Mouse (Mus musculus): ENCODE data around the gene Anp32e. TPM values are rescaled to one million over a fixed set of nuclear protein-coding genes. Genes with fewer than 3 reads are reported as not detected.

Anp32e gene
- 154 TPM for polyA plus RNA-seq (2015; fragmentation: Illumina TruSeq; extraction: RNeasy Lipid Tissue Mini Kit (QIAGEN cat#74804); ENCODE audit: insufficient read depth, low replicate concordance)

DNA sequence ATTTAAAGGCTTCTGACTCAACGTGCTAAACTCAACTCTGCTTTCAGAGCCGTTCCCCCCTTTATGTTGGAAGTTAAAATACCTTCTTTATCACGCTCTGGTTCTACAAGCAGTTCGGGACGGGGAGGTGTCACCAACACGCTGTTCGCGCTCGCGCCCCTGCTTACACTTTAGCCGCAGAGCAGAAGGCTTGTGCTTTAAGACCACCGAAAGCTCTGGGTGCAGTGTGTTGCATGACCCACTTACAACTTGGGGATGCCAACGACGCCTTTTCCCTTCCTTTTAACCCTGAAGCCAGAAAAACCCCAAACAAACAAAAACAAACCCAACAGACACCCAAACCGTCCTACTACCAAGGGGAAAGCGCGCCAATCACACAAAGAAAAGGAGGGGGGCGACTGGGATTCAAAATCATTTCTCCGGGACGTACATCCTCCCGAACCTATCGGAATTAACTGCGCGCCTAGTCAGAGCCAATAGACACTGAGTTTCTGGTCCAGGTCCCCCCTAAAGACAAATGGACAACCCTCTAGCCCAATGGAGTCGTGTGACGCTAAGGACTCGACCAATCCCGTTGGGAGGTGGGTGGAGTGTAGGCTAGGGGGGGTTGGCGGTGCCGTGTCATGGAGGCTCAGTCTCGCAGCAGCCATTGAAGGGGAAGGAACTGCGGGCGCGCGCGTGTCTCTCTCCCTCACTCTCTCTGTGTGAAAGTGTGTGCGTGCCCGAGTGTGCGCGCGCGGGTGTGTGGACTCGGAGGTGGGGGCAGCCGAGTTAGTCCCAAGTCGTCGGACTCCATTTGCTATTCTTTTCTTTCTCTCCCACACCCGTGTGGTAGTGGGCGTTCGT lies at the start of gene Anp32e:
Anp32e (plus strand) TSS at position 589 of the 846 bp plus-strand sequence.

DNA sequence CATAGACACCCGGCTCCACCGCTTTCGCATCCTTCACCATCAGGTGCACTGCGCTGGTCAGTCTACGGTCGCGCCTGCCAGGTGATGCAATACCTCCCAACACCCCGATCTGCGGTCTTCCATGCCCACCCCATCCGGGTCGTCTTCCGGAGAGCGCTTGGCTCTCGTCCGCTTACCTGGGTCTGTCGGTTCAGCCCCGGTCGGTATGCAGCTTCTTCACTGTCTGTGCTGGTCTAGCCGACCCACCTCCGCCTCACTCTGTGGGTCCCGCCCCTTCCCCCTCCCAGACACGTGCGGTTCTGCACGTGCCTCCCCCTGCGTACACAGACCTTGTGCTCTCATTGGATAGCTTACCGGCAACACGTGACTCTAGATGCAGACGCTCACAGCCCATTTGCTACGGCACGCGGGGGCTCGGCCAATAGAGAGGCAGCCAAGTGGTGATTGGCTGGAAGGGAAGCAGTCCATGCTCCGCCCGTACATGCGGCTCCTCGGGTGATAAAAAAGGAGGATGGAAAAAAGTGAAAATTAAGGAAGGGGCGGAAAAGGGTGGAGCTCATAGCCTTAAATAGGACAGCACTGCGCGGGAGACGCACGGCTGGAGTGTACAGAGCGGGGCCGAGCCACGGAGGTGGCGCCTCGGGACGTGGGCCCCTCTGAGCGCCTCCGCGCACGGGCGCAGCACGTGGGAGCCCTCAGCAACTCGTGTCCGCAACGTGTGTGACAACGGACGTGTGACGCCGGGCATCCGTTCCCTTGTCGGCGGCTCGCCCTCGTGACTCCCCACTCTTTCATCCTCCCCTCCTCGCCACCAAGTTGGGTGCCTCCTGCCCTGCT lies 46.8 kb upstream of the Anp32e start, which contains the start of gene Ciart:
Ciart (minus strand) TSS at position 273 of the 837 bp plus-strand sequence.

DNA sequence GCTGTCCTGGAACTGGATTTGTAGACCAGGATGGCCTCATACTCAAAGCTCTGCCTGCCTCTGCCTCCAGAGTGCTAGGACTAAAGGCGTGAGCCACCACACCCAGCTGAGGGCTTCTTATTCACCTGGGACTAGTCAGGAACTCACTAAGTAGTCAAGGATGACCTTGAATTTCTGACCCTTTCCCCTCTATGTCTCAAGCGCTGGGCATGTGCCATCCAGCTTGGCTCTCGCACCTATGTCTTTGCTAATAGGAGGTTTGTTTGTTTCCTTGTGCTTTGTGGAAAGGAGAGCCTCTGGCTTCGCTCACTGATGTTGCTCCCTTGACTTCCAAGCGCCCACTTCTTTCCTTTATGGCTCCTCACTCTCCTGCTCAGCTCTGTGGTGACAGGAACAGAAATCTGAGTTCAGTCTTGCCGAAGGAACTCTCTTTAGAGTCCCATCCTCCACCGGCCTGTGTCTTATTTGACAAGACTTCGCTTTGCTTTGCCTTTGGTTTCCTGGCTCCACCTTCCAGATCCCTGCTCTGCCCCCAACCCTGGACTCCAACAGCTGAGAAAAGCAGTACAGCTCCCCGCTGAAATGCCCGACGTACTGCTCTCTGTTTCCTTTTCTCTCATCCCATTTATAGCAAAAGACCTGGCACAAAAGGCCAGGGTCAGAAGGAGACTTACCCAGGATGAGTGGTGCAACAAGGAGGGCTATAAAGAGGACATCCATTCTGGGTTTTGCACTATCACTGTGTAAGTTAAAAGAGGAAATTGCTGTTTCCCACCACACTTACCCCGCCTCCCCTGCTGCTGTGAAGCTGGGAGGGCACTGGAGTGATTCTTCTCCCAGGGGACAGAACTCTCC lies 37.6 kb upstream of the Anp32e start, which contains the start of gene BC028528:
BC028528 (minus strand) TSS at position 795 of the 855 bp plus-strand sequence.

DNA sequence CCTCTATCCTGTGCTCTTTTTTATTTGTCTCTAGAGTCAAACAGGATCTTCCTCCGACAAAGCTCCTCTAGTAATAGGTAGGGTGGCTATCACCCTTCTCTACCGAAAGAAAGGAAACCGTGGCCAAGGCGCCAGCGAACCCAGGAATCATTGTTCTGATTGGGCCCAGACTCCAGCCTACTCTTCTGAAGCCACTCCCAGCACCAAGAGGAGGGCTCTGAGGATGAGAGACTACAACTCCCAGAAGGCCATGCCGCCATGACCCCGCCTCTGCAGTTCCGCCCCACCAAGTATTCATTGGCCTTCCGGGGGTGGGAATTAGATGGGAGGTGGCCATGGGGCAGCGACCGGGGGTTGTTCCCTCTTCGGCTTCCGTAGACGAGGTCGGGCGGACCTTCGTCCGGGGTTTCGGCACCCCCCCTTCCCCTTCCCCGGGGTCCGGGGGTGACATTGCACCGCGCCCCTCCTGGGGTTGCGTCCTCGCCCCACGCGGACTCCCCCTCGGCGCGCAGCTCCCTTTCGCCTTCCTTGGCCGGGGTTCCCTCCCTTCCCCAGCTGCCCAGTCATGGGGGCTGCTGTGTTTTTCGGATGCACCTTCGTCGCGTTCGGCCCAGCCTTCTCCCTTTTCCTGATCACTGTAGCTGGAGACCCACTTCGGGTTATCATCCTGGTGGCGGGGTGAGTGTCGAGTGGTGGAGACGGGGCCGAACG lies 35.3 kb upstream of the Anp32e start, which contains the start of gene Aph1a:
Aph1a (plus strand) TSS at position 364 of the 711 bp plus-strand sequence.

DNA sequence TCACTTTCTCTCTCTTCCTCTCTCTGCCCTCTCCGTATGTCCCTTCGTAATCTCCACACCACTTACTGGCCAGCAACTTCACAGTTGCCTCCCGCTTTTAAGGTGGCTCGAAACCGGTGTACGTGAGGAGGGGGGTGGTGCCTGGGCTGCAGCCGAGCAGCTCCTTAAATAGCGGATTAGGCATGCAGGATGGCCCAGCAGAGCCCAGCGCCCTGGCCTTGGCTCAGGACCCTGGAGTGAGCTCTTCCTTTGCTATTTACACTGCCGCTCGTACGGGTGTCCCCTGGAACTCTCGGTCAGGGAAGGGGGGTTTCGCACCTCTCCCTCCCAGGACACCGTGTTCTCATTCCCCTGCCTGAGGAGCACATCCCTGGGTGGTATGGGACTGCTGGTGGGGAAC lies 24.5 kb upstream of the Anp32e start, which contains the start of gene Car14:
Car14 (minus strand) TSS at position 124 of the 400 bp plus-strand sequence.

DNA sequence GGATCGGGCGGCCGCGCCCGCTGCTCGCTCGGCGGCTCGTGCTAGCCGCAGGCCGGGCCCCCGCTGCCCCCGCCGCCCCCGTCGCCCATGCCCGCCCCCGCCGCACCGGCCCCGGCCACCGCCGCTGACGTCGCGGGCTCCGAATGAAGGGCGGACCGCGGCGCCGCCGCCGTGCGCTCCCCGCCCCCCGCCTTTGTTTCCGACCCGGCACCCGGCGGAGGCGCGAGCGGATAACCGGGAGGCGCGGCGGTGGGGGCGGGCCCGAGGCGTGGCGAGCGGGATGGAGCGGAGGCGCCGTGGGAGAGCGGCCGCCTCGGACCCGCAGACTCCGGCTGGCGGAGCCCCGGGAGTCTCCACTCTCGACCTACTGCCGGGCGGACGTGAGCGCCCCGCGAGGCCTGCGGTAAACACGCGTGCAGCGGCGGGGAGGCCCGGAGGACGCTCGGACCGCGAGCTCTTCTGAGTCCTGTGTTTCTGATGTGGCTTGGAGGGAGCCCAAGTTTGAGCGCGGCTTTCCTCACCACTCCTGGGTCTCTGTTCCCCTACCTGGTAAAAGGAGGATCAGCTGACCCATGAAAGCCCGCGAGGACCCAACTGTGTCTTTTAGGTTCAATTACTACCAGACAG lies 66.9 kb downstream of the Anp32e start, which contains the start of gene Plekho1:
Plekho1 (minus strand) TSS at position 200 of the 627 bp plus-strand sequence.

Other genes starting within 250 kb of the Anp32e start
- 2.2 TPM for gene Adamtsl4, start 241.3 kb upstream of the Anp32e start, polyA plus RNA-seq (2015; fragmentation: Illumina TruSeq; extraction: RNeasy Lipid Tissue Mini Kit (QIAGEN cat#74804); ENCODE audit: insufficient read depth, low replicate concordance)
- 22.0 TPM for gene Ecm1, start 189.7 kb upstream of the Anp32e start, polyA plus RNA-seq (2015; fragmentation: Illumina TruSeq; extraction: RNeasy Lipid Tissue Mini Kit (QIAGEN cat#74804); ENCODE audit: insufficient read depth, low replicate concordance)
- gene Tars2, start 169.0 kb upstream of the Anp32e start, polyA plus RNA-seq (2015; fragmentation: Illumina TruSeq; extraction: RNeasy Lipid Tissue Mini Kit (QIAGEN cat#74804); ENCODE audit: insufficient read depth, low replicate concordance), result 43.4 TPM
- 42.6 TPM for gene Rprd2, start 110.4 kb upstream of the Anp32e start, polyA plus RNA-seq (2015; fragmentation: Illumina TruSeq; extraction: RNeasy Lipid Tissue Mini Kit (QIAGEN cat#74804); ENCODE audit: insufficient read depth, low replicate concordance)
- 62.6 TPM for gene Prpf3, start 73.4 kb upstream of the Anp32e start, polyA plus RNA-seq (2015; fragmentation: Illumina TruSeq; extraction: RNeasy Lipid Tissue Mini Kit (QIAGEN cat#74804); ENCODE audit: insufficient read depth, low replicate concordance)
- gene Mrps21, start 57.7 kb upstream of the Anp32e start, polyA plus RNA-seq (2015; fragmentation: Illumina TruSeq; extraction: RNeasy Lipid Tissue Mini Kit (QIAGEN cat#74804); ENCODE audit: insufficient read depth, low replicate concordance), result 111 TPM
- 3.2 TPM for gene Ciart, start 47.0 kb upstream of the Anp32e start, polyA plus RNA-seq (2015; fragmentation: Illumina TruSeq; extraction: RNeasy Lipid Tissue Mini Kit (QIAGEN cat#74804); ENCODE audit: insufficient read depth, low replicate concordance)
- 124 TPM for gene BC028528, start 37.2 kb upstream of the Anp32e start, polyA plus RNA-seq (2015; fragmentation: Illumina TruSeq; extraction: RNeasy Lipid Tissue Mini Kit (QIAGEN cat#74804); ENCODE audit: insufficient read depth, low replicate concordance)
- gene Aph1a, start 35.3 kb upstream of the Anp32e start, polyA plus RNA-seq (2015; fragmentation: Illumina TruSeq; extraction: RNeasy Lipid Tissue Mini Kit (QIAGEN cat#74804); ENCODE audit: insufficient read depth, low replicate concordance), result 51.8 TPM
- gene Car14, start 24.6 kb upstream of the Anp32e start, polyA plus RNA-seq (2015; fragmentation: Illumina TruSeq; extraction: RNeasy Lipid Tissue Mini Kit (QIAGEN cat#74804); ENCODE audit: insufficient read depth, low replicate concordance), result not detected
- 109 TPM for gene Plekho1, start 66.8 kb downstream of the Anp32e start, polyA plus RNA-seq (2015; fragmentation: Illumina TruSeq; extraction: RNeasy Lipid Tissue Mini Kit (QIAGEN cat#74804); ENCODE audit: insufficient read depth, low replicate concordance)
- gene Vps45, start 129.2 kb downstream of the Anp32e start, polyA plus RNA-seq (2015; fragmentation: Illumina TruSeq; extraction: RNeasy Lipid Tissue Mini Kit (QIAGEN cat#74804); ENCODE audit: insufficient read depth, low replicate concordance), result 36.0 TPM
- gene Otud7b, start 175.3 kb downstream of the Anp32e start, polyA plus RNA-seq (2015; fragmentation: Illumina TruSeq; extraction: RNeasy Lipid Tissue Mini Kit (QIAGEN cat#74804); ENCODE audit: insufficient read depth, low replicate concordance), result 20.5 TPM
- gene Mtmr11, start 232.8 kb downstream of the Anp32e start, polyA plus RNA-seq (2015; fragmentation: Illumina TruSeq; extraction: RNeasy Lipid Tissue Mini Kit (QIAGEN cat#74804); ENCODE audit: insufficient read depth, low replicate concordance), result 3.9 TPM
- 29.1 TPM for gene Sf3b4, start 243.1 kb downstream of the Anp32e start, polyA plus RNA-seq (2015; fragmentation: Illumina TruSeq; extraction: RNeasy Lipid Tissue Mini Kit (QIAGEN cat#74804); ENCODE audit: insufficient read depth, low replicate concordance)